Mouse (Mus musculus) hindbrain, embryonic 13.5 days (tissue): ENCODE measurements around the gene Adprhl1. TPM values are rescaled to one million over a fixed set of nuclear protein-coding genes. Genes with fewer than 3 reads are reported as not detected.
A peak's percentile ranks its signal among the peaks of the same experiment; 100 is the strongest.

Experiments
- ATAC-seq: fragments of 200-750 bp; cut with Nextera tagmentation; 2 replicates; pipeline ENCODE4 v1.8.0; 2017; ENCODE audit warnings: moderate TSS enrichment; ENCODE audit not compliant: low FRiP score
- H3K27ac ChIP-seq: fragments of 300-500 bp; sonication (generic); 2 replicates; pipeline ENCODE4 v1.5.1; 2015; ENCODE audit warnings: inconsistent platforms, mild to moderate bottlenecking, moderate library complexity
- H3K27me3 ChIP-seq: fragments of 300-500 bp; sonication (generic); 2 replicates; pipeline ENCODE4 v1.6.1; 2015; ENCODE audit warnings: mild to moderate bottlenecking, inconsistent platforms
- H3K36me3 ChIP-seq: fragments of 300-500 bp; sonication (generic); 2 replicates; pipeline ENCODE4 v1.6.1; 2015; ENCODE audit warnings: mild to moderate bottlenecking, inconsistent platforms
- H3K4me1 ChIP-seq: fragments of 300-500 bp; sonication (generic); replicated peaks from 2 replicates; pipeline ENCODE4 v1.6.1; 2015; ENCODE audit warnings: inconsistent platforms
- H3K4me2 ChIP-seq: fragments of 300-500 bp; sonication (generic); 2 replicates; pipeline ENCODE4 v1.6.1; 2015; ENCODE audit warnings: inconsistent platforms, mild to moderate bottlenecking, moderate library complexity
- H3K4me3 ChIP-seq: fragments of 300-500 bp; sonication (generic); 2 replicates; pipeline ENCODE4 v1.5.1; 2015; ENCODE audit warnings: mild to moderate bottlenecking, inconsistent platforms
- H3K9ac ChIP-seq: fragments of 300-500 bp; sonication (generic); 2 replicates; pipeline ENCODE4 v1.6.1; 2015; ENCODE audit warnings: mild to moderate bottlenecking, inconsistent platforms
- H3K9me3 ChIP-seq: fragments of 300-500 bp; sonication (generic); 2 replicates; pipeline ENCODE4 v1.6.1; 2016; ENCODE audit warnings: inconsistent platforms
- WGBS: fragments of 180-500 bp; shearing (Covaris S2); methylation state at CpG from one replicate; pipeline ENCODE4 v1.1.7; 2015; 5-methylcytosine and 5-hydroxymethylcytosine counted together
- polyA plus RNA-seq: library from polyadenylated mRNA; unstranded; fragments of >200 nt; fragmentation: Nextera tagmentation; extraction: Ambion mirVana; gene quantifications from 2 replicates; pipeline ENCODE4 v1.2.1, GENCODE M21; 2015

Adprhl1 gene
- polyA plus RNA-seq, 1 experiment from 2014 or later, result 0.81 TPM

DNA sequence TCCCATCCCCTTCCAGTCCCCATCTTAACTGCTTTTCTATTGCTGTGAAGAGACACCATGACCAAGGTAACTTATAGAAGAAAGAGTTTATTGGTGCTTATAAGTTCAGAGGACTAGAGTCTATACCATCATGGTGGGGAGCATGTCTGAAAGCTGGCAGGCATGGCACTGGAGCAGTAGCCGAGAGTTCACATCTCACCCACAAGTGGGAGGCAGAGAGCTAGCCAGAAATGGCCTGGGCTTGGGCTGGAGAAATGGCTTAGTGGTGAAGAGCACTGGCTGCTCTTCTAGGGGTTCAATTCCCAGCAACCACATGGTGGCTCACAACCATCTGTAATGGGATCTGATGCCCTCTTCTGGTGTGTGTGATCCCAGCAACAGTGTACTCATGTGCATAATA lies 50.5 kb downstream of the Adprhl1 start:
- Histone ChIP-seq H3K36me3 (no peaks in the 10 kb centered on the region), H3K4me2 (no peak overlapping the region), H3K9ac (no peak overlapping the region), H3K4me3 (no peak overlapping the region), H3K27me3 (peaks cover 43% of the 10 kb centered on the region), H3K27ac (no peak overlapping the region), H3K4me1 (peaks cover 14% of the 10 kb centered on the region), H3K9me3 (no peaks in the 10 kb centered on the region)
- no peak for ATAC-seq
- 69% methylated on average over 1 of the region's 1 CpGs for WGBS

DNA sequence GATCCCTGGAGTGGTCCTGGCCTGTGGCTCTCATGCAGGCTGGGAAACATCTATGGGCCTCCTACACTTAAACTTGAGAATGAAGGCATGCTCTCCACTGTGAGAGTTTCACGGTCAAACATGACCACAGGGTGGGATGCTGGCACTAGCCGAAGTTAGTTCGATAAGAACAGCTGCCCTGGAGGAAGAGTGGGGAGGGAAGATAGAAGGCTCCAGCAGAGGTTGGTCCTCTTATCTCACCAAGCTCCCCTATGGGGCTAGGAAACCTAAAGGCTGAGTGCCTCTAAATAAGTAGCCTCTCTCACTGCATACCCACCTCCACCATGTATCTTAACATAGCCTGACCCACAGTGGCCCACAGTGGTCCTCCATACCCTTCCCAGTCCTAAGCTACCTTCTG lies 51.2 kb downstream of the Adprhl1 start:
- 93% methylated on average over 3 of the region's 3 CpGs for WGBS
- no peak for ATAC-seq

GRCm38 (mm10) chr8:13202041-13202440 lies 51.9 kb downstream of the Adprhl1 start:
- WGBS, result 37% methylated on average over 3 of the region's 3 CpGs
- H3K9ac ChIP-seq, result no peak overlapping the region
- no peaks in the 10 kb centered on the region for H3K36me3 ChIP-seq
- H3K4me1 ChIP-seq, result peaks cover 17% of the 10 kb centered on the region
- H3K27me3 ChIP-seq, result peaks cover 43% of the 10 kb centered on the region
- H3K4me2 ChIP-seq, result no peak overlapping the region
- no peak overlapping the region for H3K27ac ChIP-seq
- H3K4me3 ChIP-seq, result no peak overlapping the region
- no peak for ATAC-seq
- no peaks in the 10 kb centered on the region for H3K9me3 ChIP-seq

More for the DNA sequence above, 51.2 kb downstream of the Adprhl1 start:
- H3K4me2 ChIP-seq, result no peak overlapping the region
- no peak overlapping the region for H3K4me3 ChIP-seq
- no peaks in the 10 kb centered on the region for H3K36me3 ChIP-seq
- H3K27ac ChIP-seq, result no peak overlapping the region
- H3K9me3 ChIP-seq, result no peaks in the 10 kb centered on the region
- no peak overlapping the region for H3K9ac ChIP-seq
- H3K27me3 ChIP-seq, result peaks cover 43% of the 10 kb centered on the region
- peaks cover 14% of the 10 kb centered on the region for H3K4me1 ChIP-seq

DNA sequence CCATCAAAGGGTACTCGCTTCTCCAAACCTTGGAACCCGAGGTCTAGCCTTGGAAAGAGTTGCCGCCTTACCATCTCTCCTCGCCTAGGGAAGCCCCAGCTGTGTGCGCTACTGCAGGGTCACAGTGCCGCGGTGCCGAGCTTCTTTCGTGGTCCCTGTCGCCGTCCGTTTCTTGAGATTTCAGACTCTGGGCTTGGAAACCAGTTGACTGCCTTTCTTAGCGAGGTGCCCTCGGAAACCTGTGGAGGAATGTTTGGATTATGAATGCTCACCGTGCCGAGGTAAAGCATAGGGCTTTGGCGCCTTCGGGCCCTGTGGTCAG lies 53.0 kb downstream of the Adprhl1 start:
- Histone ChIP-seq H3K27me3 (peaks cover 43% of the 10 kb centered on the region), H3K9ac (peak overlapping the region; percentile 82; the same call in 1 of the 2 replicates), H3K9me3 (no peaks in the 10 kb centered on the region), H3K4me3 (peak overlapping the region; percentile 78), H3K27ac (no peak overlapping the region), H3K4me2 (peak overlapping the region; percentile 87), H3K36me3 (no peaks in the 10 kb centered on the region), H3K4me1 (peaks cover 17% of the 10 kb centered on the region)
- 2% methylated on average over 18 of the region's 18 CpGs for WGBS
- no peak for ATAC-seq

GRCm38 (mm10) chr8:13200301-13201012 lies 53.5 kb downstream of the Adprhl1 start, which contains the start of gene Grtp1:
TSS of gene Grtp1 (minus strand) at chr8:13200620.
- Histone ChIP-seq H3K27ac (no peak within 1 kb of the TSS), H3K27me3 (peaks cover 43% of the 10 kb centered on the region), H3K36me3 (no peaks in the 10 kb centered on the region), H3K4me3 (peak within 1 kb of the TSS; percentile 78), H3K9ac (peak within 1 kb of the TSS; percentile 82), H3K4me2 (peak within 1 kb of the TSS; percentile 87), H3K9me3 (no peaks in the 10 kb centered on the region), H3K4me1 (peaks cover 17% of the 10 kb centered on the region)
- WGBS, result under 1% methylated on average over 51 of the region's 58 CpGs
- peak; percentile 78 for ATAC-seq

DNA sequence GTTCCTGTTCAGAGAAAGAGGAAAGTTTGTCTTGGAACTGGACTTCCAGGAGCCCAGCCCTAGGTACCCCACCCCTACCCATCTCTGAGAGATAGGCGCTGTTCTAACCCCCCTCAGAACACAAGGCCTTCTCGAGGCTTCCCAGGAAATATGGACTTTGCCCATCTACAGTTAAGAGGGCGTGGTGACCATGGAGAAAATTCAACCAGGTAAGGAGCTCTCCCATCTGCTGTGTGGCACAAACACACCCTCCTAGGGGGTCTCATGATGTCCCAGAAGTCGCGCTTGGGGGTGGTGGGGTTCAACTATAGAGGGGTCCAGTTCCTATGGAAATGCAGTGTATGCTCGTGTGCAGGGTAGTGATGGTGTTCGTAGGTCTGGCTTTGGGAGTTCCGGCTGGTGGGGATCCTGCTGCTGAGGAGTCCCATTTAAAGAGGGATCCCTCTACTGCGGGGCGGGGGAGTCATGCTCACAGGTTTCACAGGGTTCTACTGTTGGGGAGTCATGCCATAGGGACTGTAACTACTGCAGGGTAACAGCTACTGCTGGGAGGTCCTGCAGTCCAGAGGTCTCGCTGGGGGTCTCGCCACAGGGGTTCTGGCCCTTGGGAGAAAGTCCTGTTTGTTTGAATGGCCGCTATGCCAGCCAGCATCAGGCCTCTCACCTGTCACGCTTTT lies 54.4 kb downstream of the Adprhl1 start:
- peaks cover 43% of the 10 kb centered on the region for H3K27me3 ChIP-seq
- no peak overlapping the region for H3K27ac ChIP-seq
- no peak overlapping the region for H3K9ac ChIP-seq
- ATAC-seq, result no peak
- WGBS, result 27% methylated on average over 14 of the region's 14 CpGs
- peaks cover 17% of the 10 kb centered on the region for H3K4me1 ChIP-seq
- H3K9me3 ChIP-seq, result no peaks in the 10 kb centered on the region
- peak overlapping the region; percentile 78 for H3K4me3 ChIP-seq
- H3K36me3 ChIP-seq, result no peaks in the 10 kb centered on the region
- H3K4me2 ChIP-seq, result peak overlapping the region; percentile 87

DNA sequence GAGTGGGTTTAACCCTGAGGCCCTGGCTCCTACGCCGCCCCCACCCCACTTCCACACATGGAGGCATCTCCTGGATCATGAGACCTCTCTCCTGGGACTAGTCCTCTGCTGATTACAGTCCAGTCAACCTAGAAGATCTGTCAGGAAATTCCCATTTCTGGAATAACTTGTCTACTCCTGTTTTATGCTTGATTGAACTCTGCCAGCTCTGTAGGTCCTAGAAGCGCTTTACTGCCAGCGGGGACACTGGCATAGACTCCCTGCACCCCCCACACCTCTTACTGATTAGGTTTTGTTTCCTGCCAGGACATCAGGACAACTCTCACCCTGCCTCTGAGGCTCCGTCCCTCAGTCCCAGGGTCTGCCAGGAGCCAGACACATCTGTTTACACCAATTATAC lies 56.5 kb downstream of the Adprhl1 start:
- Histone ChIP-seq H3K27ac (no peak overlapping the region), H3K36me3 (no peaks in the 10 kb centered on the region), H3K4me1 (peaks cover 17% of the 10 kb centered on the region), H3K4me3 (no peak overlapping the region), H3K4me2 (no peak overlapping the region), H3K27me3 (peaks cover 32% of the 10 kb centered on the region), H3K9me3 (no peaks in the 10 kb centered on the region), H3K9ac (no peak overlapping the region)
- no peak for ATAC-seq
- WGBS, result 86% methylated on average over 5 of the region's 5 CpGs

GRCm38 (mm10) chr8:13194818-13195217 lies 59.1 kb downstream of the Adprhl1 start:
- Histone ChIP-seq H3K9ac (peak overlapping the region; percentile 35; the same call in 1 of the 2 replicates), H3K4me1 (peaks cover 6% of the 10 kb centered on the region), H3K36me3 (no peaks in the 10 kb centered on the region), H3K27ac (peak overlapping the region; percentile 35; the same call in 1 of the 2 replicates), H3K4me2 (no peak overlapping the region), H3K27me3 (peaks cover 5% of the 10 kb centered on the region; the same call in 1 of the 2 replicates), H3K4me3 (no peak overlapping the region), H3K9me3 (no peaks in the 10 kb centered on the region)
- WGBS, result 39% methylated on average over 10 of the region's 10 CpGs
- no peak for ATAC-seq

- H3K36me3 ChIP-seq, result no peaks in the 10 kb centered on the region; the same call in 1 of the 2 replicates
- H3K27me3 ChIP-seq, result no peaks in the 10 kb centered on the region
- 92% methylated on average over 8 of the region's 8 CpGs for WGBS
- no peaks in the 10 kb centered on the region for H3K4me1 ChIP-seq
- H3K27ac ChIP-seq, result no peak overlapping the region
- ATAC-seq, result no peak
- H3K4me2 ChIP-seq, result no peak overlapping the region
- H3K9ac ChIP-seq, result no peak overlapping the region
- H3K4me3 ChIP-seq, result no peak overlapping the region
- H3K9me3 ChIP-seq, result no peaks in the 10 kb centered on the region
Observed at GRCm38 (mm10) chr8:13190235-13190634, 63.7 kb downstream of the Adprhl1 start.

- H3K27ac ChIP-seq, result no peak overlapping the region
- WGBS, result 87% methylated on average over 1 of the region's 1 CpGs
- no peak overlapping the region for H3K4me3 ChIP-seq
- no peaks in the 10 kb centered on the region for H3K27me3 ChIP-seq
- no peaks in the 10 kb centered on the region for H3K9me3 ChIP-seq
- H3K4me1 ChIP-seq, result no peaks in the 10 kb centered on the region
- no peak for ATAC-seq
- H3K9ac ChIP-seq, result no peak overlapping the region
- no peak overlapping the region for H3K4me2 ChIP-seq
- no peaks in the 10 kb centered on the region; the same call in 1 of the 2 replicates for H3K36me3 ChIP-seq
Observed at GRCm38 (mm10) chr8:13188857-13189256, 65.1 kb downstream of the Adprhl1 start.

DNA sequence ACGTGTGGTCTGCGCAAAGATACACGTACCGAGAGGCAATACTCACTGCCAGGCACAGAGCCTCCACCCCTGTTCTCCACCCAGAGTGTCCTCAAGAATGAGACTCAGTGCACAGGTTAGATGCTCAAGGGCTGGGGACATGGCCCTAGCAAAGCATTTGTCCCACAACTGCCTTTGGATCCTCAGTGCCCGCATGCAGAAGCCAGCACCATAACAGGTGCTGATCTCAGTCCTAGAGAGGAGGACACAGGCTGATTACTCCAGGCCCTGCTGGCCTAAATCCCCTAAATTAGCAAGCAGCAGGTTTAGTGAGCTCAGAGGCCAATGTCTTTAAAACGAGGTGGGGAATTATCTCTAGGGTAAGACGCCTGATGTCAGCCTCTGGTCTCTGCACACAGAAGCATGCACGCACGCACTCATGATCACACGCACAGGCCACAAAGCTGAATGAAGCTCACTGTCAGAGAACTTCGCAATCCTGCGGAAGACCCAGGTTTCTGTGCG lies 65.9 kb downstream of the Adprhl1 start:
- ATAC-seq, result no peak
- no peaks in the 10 kb centered on the region; the same call in 1 of the 2 replicates for H3K36me3 ChIP-seq
- no peaks in the 10 kb centered on the region for H3K27me3 ChIP-seq
- WGBS, result 92% methylated on average over 13 of the region's 13 CpGs
- no peaks in the 10 kb centered on the region for H3K4me1 ChIP-seq
- no peak overlapping the region for H3K27ac ChIP-seq
- H3K4me2 ChIP-seq, result no peak overlapping the region
- H3K9me3 ChIP-seq, result no peaks in the 10 kb centered on the region
- H3K4me3 ChIP-seq, result no peak overlapping the region
- H3K9ac ChIP-seq, result no peak overlapping the region

GRCm38 (mm10) chr8:13187638-13188037 lies 66.3 kb downstream of the Adprhl1 start:
- Histone ChIP-seq H3K9me3 (no peaks in the 10 kb centered on the region), H3K4me2 (no peak overlapping the region), H3K4me3 (no peak overlapping the region), H3K9ac (no peak overlapping the region), H3K36me3 (no peaks in the 10 kb centered on the region; the same call in 1 of the 2 replicates), H3K27me3 (no peaks in the 10 kb centered on the region), H3K27ac (no peak overlapping the region), H3K4me1 (no peaks in the 10 kb centered on the region)
- 56% methylated on average over 7 of the region's 7 CpGs for WGBS
- ATAC-seq, result no peak
